Mouse (Mus musculus) forebrain, postnatal 0 days (tissue): ENCODE data around the gene Trpc1. TPM values are rescaled to one million over a fixed set of nuclear protein-coding genes. Genes with fewer than 3 reads are reported as not detected.
A peak's percentile ranks its signal among the peaks of the same experiment; 100 is the strongest.

Experiments
- ATAC-seq: fragments of 200-750 bp; cut with Nextera tagmentation; 2 replicates; pipeline ENCODE4 v1.8.0; 2017; ENCODE audit warnings: mild to moderate bottlenecking, moderate library complexity
- DNase-seq: peaks from one replicate; pipeline ENCODE4 v3.0.0-alpha.2; 2015
- H3K27ac ChIP-seq: fragments of 300-500 bp; sonication (generic); 2 replicates; pipeline ENCODE4 v1.5.1; 2014; ENCODE audit warnings: low read depth, mild to moderate bottlenecking, antibody characterized with exemption, low read length, moderate library complexity, mixed read lengths
- H3K27me3 ChIP-seq: fragments of 300-500 bp; sonication (generic); 2 replicates; pipeline ENCODE4 v1.6.1; 2014; ENCODE audit warnings: mild to moderate bottlenecking, low read length, mixed read lengths; ENCODE audit not compliant: insufficient read depth
- H3K36me3 ChIP-seq: fragments of 300-500 bp; sonication (generic); 2 replicates; pipeline ENCODE4 v1.6.1; 2014; ENCODE audit warnings: mild to moderate bottlenecking, moderate library complexity; ENCODE audit not compliant: insufficient read depth
- H3K4me1 ChIP-seq: fragments of 300-500 bp; sonication (generic); 2 replicates; pipeline ENCODE4 v1.6.1; 2014; ENCODE audit warnings: antibody characterized with exemption; ENCODE audit not compliant: insufficient read depth
- H3K4me2 ChIP-seq: fragments of 300-500 bp; sonication (generic); 2 replicates; pipeline ENCODE4 v1.6.1; 2014; ENCODE audit warnings: low read depth, mild to moderate bottlenecking, moderate library complexity
- H3K4me3 ChIP-seq: fragments of 300-500 bp; sonication (generic); 2 replicates; pipeline ENCODE4 v1.5.1; 2014; ENCODE audit warnings: low read depth, low read length, mixed read lengths
- H3K9ac ChIP-seq: fragments of 300-500 bp; sonication (generic); 2 replicates; pipeline ENCODE4 v1.6.1; 2014; ENCODE audit warnings: mild to moderate bottlenecking
- H3K9me3 ChIP-seq: fragments of 300-500 bp; sonication (generic); 2 replicates; pipeline ENCODE4 v1.6.1; 2016; ENCODE audit warnings: low read length
- CTCF ChIP-seq: sonication (generic); IDR thresholded peaks from 2 replicates; pipeline ENCODE4 v1.5.1; 2016; ENCODE audit warnings: antibody characterized with exemption, control low read depth, low read depth
- WGBS: fragments of 180-500 bp; shearing (Covaris S2); extraction: QIAGEN DNeasy Blood & Tissue Kit; methylation state at CpG from one replicate; pipeline ENCODE4 v1.1.7; 2014; 5-methylcytosine and 5-hydroxymethylcytosine counted together
- polyA plus RNA-seq: library from polyadenylated mRNA; unstranded; fragments of >200 nt; fragmentation: Nextera tagmentation; extraction: Ambion mirVana; gene quantifications from 2 replicates; pipeline ENCODE4 v1.2.1, GENCODE M21; 2015
- total RNA-seq: library from RNA; depleted of rRNA; stranded (reverse); fragments of >200 nt; gene quantifications from 2 replicates; pipeline ENCODE4 v1.2.3, GENCODE M21; 2014

Trpc1 gene
- total and polyA plus RNA-seq, 2 experiments from 2014 or later, result 7.3 to 27.6 TPM

DNA sequence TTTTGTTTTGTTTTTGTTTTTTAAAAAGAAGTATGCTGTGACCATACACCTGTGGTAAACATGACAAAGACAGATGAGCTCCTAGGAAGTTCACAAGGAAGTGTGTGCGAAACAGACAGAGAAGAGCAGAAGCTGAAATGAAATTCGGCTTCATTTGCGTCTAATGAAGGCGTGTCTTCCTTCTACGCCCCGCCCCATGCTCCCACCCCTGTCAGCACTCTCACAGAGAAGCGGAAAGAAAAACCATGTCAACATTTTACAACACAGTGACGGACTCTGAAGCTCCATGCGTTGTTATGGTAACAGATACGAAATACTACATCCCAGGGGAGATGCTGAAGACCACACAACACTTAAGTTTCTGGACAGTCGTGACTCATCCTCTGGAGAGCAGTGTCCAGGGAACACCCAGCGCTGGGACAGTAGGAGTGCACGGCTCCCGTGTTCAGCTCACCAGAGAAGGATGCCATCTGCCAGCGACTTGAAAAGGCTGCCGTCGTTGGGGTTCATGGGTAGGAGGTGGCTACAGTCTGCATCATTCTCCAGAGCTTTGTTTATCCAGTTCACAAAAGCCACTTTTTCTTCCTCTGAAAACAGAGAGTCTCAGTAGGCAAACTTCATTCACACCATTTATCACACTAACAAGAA, 33.6 kb upstream of the Trpc1 start:
- no peak for TF ChIP-seq CTCF
- WGBS, result 75% methylated on average over 17 of the region's 17 CpGs
- DNase-seq (peak; percentile 6), ATAC-seq (peak; percentile 26; the same call in 1 of the 2 replicates)
- Histone ChIP-seq H3K4me2 (no peak overlapping the region), H3K27me3 (no peaks in the 10 kb centered on the region), H3K4me3 (no peak overlapping the region), H3K9me3 (no peaks in the 10 kb centered on the region), H3K4me1 (no peaks in the 10 kb centered on the region), H3K27ac (no peak overlapping the region), H3K9ac (no peak overlapping the region), H3K36me3 (no peaks in the 10 kb centered on the region)

DNA sequence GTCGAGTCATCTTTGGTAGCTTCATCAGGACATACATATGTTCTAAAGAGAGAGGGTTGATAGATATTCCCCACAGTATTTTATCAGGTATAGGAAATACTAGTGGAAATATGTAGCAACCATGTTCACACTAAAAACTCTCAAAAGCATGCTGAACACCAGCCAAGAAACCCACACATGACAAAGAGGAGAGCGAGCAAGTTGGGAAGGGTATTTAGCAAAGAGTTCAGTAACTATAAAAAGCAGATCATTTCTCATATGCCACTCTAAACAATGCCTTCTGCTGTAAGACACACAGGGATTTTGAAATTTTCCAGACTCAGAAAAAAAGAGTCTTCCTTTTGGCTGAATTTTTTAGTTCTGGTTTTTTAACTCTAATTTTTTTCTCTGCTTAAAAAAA, 21.5 kb upstream of the Trpc1 start:
- 64% methylated on average over 2 of the region's 2 CpGs for WGBS
- ATAC-seq, result no peak
- Histone ChIP-seq H3K9me3 (no peaks in the 10 kb centered on the region), H3K27me3 (no peaks in the 10 kb centered on the region), H3K4me3 (no peak overlapping the region), H3K4me2 (no peak overlapping the region), H3K27ac (no peak overlapping the region), H3K36me3 (no peaks in the 10 kb centered on the region), H3K4me1 (no peaks in the 10 kb centered on the region), H3K9ac (no peak overlapping the region)
- DNase-seq, result no peak
- TF ChIP-seq CTCF, result no peak

DNA sequence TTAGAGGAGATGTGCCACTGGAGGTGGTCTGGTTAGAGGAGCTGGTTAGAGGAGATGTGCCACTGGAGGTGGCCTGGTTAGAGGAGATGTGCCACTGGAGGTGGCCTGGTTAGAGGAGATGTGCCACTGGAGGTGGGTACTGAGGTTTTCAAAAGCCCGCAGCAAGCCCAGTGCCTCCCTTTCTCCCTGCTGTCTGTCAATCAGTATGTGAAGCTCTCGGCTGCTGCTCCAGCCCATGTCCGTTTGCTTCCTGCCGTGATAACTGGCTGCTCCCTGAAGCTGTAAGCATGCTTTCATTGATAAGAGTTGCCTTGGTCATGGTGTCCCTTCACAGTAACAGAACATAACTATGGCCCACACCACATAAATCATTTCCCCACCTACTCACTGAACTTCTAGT, 13.0 kb upstream of the Trpc1 start:
- TF ChIP-seq CTCF, result no peak
- DNase-seq (no peak), ATAC-seq (no peak)
- Histone ChIP-seq H3K9ac (no peak overlapping the region), H3K4me3 (no peak overlapping the region), H3K9me3 (no peaks in the 10 kb centered on the region), H3K36me3 (no peaks in the 10 kb centered on the region), H3K4me1 (no peaks in the 10 kb centered on the region), H3K27me3 (no peaks in the 10 kb centered on the region), H3K27ac (no peak overlapping the region), H3K4me2 (no peak overlapping the region)
- WGBS, result 90% methylated on average over 4 of the region's 4 CpGs

DNA sequence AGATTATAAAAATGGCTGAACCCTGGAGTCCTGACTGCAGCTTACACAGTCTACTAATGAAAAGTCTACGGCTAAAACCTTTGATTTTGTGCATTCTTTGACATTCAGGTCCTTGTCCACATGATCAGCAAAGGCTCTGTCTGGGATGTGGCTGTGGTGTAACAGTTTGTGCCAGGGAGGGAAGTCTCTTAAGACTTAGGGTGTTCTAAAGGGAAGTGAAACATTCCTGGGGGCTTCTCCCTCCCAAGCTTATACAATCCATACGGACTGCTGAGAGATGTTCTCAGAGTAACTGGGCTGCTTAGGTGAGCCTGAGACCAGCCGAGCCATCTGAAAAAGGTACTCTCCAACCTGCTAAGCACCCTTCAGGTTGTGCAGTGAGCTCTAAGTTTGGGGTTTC, 12.1 kb upstream of the Trpc1 start:
- Histone ChIP-seq H3K36me3 (no peaks in the 10 kb centered on the region), H3K27me3 (no peaks in the 10 kb centered on the region), H3K9me3 (no peaks in the 10 kb centered on the region), H3K4me1 (no peaks in the 10 kb centered on the region), H3K4me2 (no peak overlapping the region), H3K4me3 (no peak overlapping the region), H3K27ac (no peak overlapping the region), H3K9ac (no peak overlapping the region)
- DNase-seq, result no peak
- ATAC-seq, result no peak
- 90% methylated on average over 3 of the region's 3 CpGs for WGBS
- TF ChIP-seq CTCF, result no peak

DNA sequence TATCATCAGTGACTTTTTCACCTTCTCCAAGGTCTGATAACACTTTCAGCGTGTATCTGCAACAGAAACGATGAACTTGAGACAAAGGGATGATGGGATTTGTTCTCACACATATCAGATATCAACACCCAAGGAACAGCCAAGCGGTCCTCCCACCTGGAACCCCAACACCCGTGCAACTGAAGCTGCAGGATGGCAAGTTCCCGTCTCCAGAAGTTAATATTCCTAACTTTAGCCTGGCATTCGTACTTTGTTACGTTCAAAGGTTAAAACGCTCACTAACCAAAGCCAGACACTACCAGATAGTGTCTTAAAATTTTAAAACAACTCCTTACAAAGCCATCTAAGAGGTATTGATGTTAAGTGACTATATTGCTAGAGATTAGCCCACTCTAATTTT, 11.2 kb upstream of the Trpc1 start:
- no peak for DNase-seq
- Histone ChIP-seq H3K36me3 (no peaks in the 10 kb centered on the region), H3K27me3 (no peaks in the 10 kb centered on the region), H3K4me3 (no peak overlapping the region), H3K4me2 (no peak overlapping the region), H3K9me3 (no peaks in the 10 kb centered on the region), H3K27ac (no peak overlapping the region), H3K4me1 (no peaks in the 10 kb centered on the region), H3K9ac (no peak overlapping the region)
- TF ChIP-seq CTCF, result no peak
- no peak for ATAC-seq
- 92% methylated on average over 8 of the region's 8 CpGs for WGBS

DNA sequence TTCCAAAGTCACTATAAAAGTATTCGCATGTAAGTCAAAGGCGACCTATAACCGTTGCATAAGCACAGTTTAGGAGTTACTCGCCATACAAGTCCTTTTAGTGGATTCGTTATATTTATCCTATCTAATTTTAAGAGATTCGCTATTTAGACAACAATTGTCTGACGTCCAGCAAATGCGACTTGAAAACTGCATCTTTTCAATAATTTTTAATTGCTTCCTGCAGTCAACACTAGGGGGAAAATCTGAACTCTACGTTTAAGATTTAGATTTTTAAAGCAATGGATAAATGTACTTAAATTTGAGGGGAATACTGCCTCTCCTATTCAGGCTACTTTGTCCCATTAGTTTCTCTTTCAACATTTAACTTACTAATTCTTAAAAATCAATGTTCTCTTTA, 571 bp upstream of the Trpc1 start:
- H3K4me1 ChIP-seq, result 0 out of 2 replicates have a peak, but pooled peaks cover 6% of the 10 kb centered on the region
- peak; percentile 41; the same call in 1 of the 2 replicates for TF ChIP-seq CTCF
- no peaks in the 10 kb centered on the region for H3K36me3 ChIP-seq
- H3K4me2 ChIP-seq, result peak overlapping the region; percentile 79
- ATAC-seq (no peak), DNase-seq (peak; percentile 42)
- peak overlapping the region; percentile 96 for H3K4me3 ChIP-seq
- H3K27me3 ChIP-seq, result no peaks in the 10 kb centered on the region
- 27% methylated on average over 9 of the region's 9 CpGs for WGBS
- H3K9ac ChIP-seq, result peak overlapping the region; percentile 85; the same call in 1 of the 2 replicates
- H3K9me3 ChIP-seq, result no peaks in the 10 kb centered on the region
- no peak overlapping the region for H3K27ac ChIP-seq

DNA sequence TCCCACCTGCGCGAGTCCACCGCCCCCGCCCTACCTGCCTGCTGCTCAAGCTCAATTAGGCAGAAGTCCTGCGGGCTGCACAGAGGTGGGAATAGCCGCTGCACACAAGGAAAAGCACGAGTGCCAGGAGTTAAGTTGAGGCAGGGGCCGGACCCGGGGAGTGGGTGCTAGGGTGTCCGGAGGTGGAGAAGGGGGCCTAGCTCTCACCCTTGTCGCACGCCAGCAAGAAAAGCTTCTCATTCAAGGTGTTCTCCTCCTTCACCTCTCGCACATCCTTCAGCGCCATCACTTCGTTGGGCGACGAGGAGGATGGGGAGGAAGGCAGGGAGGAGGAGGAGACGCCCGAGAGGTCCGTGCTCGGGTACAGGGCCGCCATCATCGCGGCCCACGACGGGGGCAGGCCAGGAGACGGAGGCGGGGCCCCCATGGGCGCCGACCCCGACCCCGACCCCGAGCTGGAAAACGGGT, 680 bp downstream of the Trpc1 start:
- Histone ChIP-seq H3K27me3 (no peaks in the 10 kb centered on the region), H3K36me3 (no peaks in the 10 kb centered on the region), H3K4me2 (peak overlapping the region; percentile 79), H3K9ac (peak overlapping the region; percentile 85), H3K9me3 (no peaks in the 10 kb centered on the region), H3K27ac (0 out of 2 replicates have a peak overlapping the region, but pooled peaks have one; percentile 54), H3K4me3 (peak overlapping the region; percentile 96), H3K4me1 (0 out of 2 replicates have a peak, but pooled peaks cover 6% of the 10 kb centered on the region)
- ATAC-seq (peak; percentile 57), DNase-seq (peak; percentile 18)
- WGBS, result 2% methylated on average over 34 of the region's 34 CpGs
- TF ChIP-seq CTCF, result no peak
